Mouse (Mus musculus): ENCODE data around the gene St3gal5.

Gene St3gal5

GRCm38 (mm10) chr6:72203279-72203678, 105.9 kb downstream of the St3gal5 start:
- DNase-seq (ENCODE audit: low spot score in 2 of 2) = no peak

Measured in right cerebral cortex, adult 2 months (tissue).